1 mouse cellular context compared by ENCODE assay signal in the genomic region with DNA sequence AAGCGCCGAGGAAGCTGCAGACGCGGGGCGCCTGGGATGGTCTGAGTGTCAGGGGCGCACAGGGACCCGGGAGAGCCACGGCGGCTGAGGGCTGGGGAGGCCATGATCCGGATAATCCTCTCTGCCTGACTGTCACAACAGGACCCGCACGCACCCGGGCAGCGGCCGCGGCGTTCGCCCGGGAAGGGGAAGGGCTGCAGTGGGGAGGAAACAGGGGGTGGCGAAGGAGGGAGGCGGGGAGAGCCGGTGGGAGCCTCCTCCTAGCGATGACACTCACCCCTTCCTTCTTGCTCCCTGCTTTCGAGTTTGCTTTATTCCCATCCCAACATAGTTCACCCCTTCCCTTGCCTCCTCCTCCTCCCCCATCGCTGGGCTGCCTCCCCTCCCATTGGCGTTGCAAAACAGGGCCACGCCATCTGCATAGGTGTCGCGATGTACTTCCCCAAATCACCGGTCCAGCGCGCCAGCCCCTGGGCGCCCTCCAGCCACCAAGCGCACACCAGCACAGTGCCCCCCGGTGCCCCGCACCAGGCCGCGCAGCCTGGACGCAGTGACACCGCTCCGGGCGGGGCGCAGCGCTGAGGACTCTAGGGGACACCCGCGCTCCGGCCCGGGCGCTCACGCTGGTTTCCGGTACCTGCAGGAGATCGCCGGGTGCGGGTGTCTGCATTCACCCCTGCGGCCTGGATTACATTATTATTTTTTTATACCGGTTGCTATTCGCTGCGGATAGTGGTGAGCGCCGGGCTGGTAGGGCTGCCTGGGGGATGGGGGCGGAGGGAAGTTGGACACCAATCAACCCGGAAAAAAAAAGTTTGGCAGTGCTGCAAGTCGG.
TF ChIP-seq lines count a peak whose summit lies in the region.

No protein-coding gene starts in this region.

TF ChIP-seq in MEL, 35 proteins besides CTCF, POLR2A, EP300 and RAD21 (continued from another document):
- TF ChIP-seq USF2 (IDR thresholded peaks at IDR 0.05; ENCODE audit: borderline replicate concordance in 1 of 2, insufficient read depth in 1 of 2, low read depth in 1 of 2, low read length in 2 of 2) (no peak), MAX (IDR thresholded peaks at IDR 0.05; ENCODE audit: low read length) (no peak), ZKSCAN1 (IDR thresholded peaks at IDR 0.05; ENCODE audit: low read depth, low read length) (no peak)
TF ChIP-seq in MEL: peak in this region for 7.
